Mouse (Mus musculus) heart, adult 10 weeks (tissue): ENCODE data around the gene Katnal1. TPM values are rescaled to one million over a fixed set of nuclear protein-coding genes. Genes with fewer than 3 reads are reported as not detected.

Source experiments
- polyA plus RNA-seq: library from polyadenylated mRNA; stranded (reverse); fragments of 350-450 nt; fragmentation: Illumina TruSeq; extraction: RNeasy Lipid Tissue Mini Kit (QIAGEN cat#74804); gene quantifications from one replicate; pipeline ENCODE4 v1.2.3, GENCODE M21; 2014; ENCODE audit warnings: low read depth, low replicate concordance

Katnal1 gene
- polyA plus RNA-seq = 6.8 TPM

GRCm38 (mm10) chr5:148929116-148929449 lies at the start of gene Katnal1:
TSS of gene Katnal1 (minus strand) at chr5:148929320.

Other genes starting within 250 kb of the Katnal1 start
- gene Gm42791, start 65.8 kb upstream of the Katnal1 start, polyA plus RNA-seq = 2.0 TPM